In genomic region chr13:51930301-51930747, GRCm38 (mm10) we compare ENCODE assay signal across 8 mouse cellular contexts.
A peak's percentile ranks its signal among the peaks of the same experiment; 100 is the strongest.
DNase-seq lines count a peak whose midpoint lies in the region; ATAC-seq and TF ChIP-seq lines count a peak whose summit lies in the region.

No protein-coding gene starts in this region.

- 29% methylated on average over 6 of the region's 6 CpGs for WGBS in embryonic facial prominence, embryonic 13.5 days
- WGBS in embryonic facial prominence, embryonic 10.5 days: 50% methylated on average over 6 of the region's 6 CpGs
- WGBS in neural tube, embryonic 11.5 days: 44% methylated on average over 6 of the region's 6 CpGs

- peak overlapping the region; percentile 5; the same call in 1 of the 2 replicates for H3K27ac ChIP-seq in embryonic facial prominence, embryonic 13.5 days
- no peak overlapping the region for H3K27ac ChIP-seq in embryonic facial prominence, embryonic 10.5 days (replicated peaks)
- no peak overlapping the region for H3K27ac ChIP-seq in neural tube, embryonic 11.5 days (ENCODE audit: low read depth, low read length)
- peak overlapping the region; percentile 39; the same call in 1 of the 2 replicates for H3K27ac ChIP-seq in layer of hippocampus, adult 2 months

- no peak for TF ChIP-seq CTCF in layer of hippocampus, adult 2 months (conservative IDR thresholded peaks at IDR 0.05)

- no peak for DNase-seq in embryonic facial prominence, embryonic 10.5 days (ENCODE audit: low spot score)
- peak; percentile 38 for DNase-seq in neural tube, embryonic 11.5 days (ENCODE audit: low spot score)
- DNase-seq in neural tube, embryonic 10.5 days (ENCODE audit: extremely low spot score, low spot score): no peak
- peak; percentile 81 for DNase-seq in gastrocnemius, adult 18-20 months (ENCODE audit: low spot score)
- peak in 1 of 2 experiments; percentile 19 for DNase-seq in layer of hippocampus, adult 2 months (ENCODE audit: low spot score in 2 of 2)
- DNase-seq in embryo, embryonic 10 days (ENCODE audit: low spot score): no peak

- no peak overlapping the region for H3K4me3 ChIP-seq in embryonic facial prominence, embryonic 13.5 days
- H3K4me3 ChIP-seq in embryonic facial prominence, embryonic 10.5 days: no peak overlapping the region
- no peak overlapping the region for H3K4me3 ChIP-seq in neural tube, embryonic 11.5 days (ENCODE audit: low read depth, low read length)
- no peak overlapping the region for H3K4me3 ChIP-seq in layer of hippocampus, adult 2 months

- no peaks in the 10 kb centered on the region for H3K9me3 ChIP-seq in embryonic facial prominence, embryonic 13.5 days
- no peaks in the 10 kb centered on the region for H3K9me3 ChIP-seq in embryonic facial prominence, embryonic 10.5 days
- no peaks in the 10 kb centered on the region for H3K9me3 ChIP-seq in neural tube, embryonic 11.5 days (ENCODE audit: control insufficient read depth, low read length)

- H3K36me3 ChIP-seq in embryonic facial prominence, embryonic 13.5 days: no peaks in the 10 kb centered on the region
- no peaks in the 10 kb centered on the region for H3K36me3 ChIP-seq in embryonic facial prominence, embryonic 10.5 days (replicated peaks)
- no peaks in the 10 kb centered on the region for H3K36me3 ChIP-seq in neural tube, embryonic 11.5 days (ENCODE audit: control insufficient read depth, insufficient read depth, low read length)

- H3K27me3 ChIP-seq in embryonic facial prominence, embryonic 13.5 days: no peaks in the 10 kb centered on the region; the same call in 1 of the 2 replicates
- peaks cover 64% of the 10 kb centered on the region for H3K27me3 ChIP-seq in embryonic facial prominence, embryonic 10.5 days (replicated peaks; ENCODE audit: low read depth, poor library complexity, severe bottlenecking)
- H3K27me3 ChIP-seq in neural tube, embryonic 11.5 days (ENCODE audit: control insufficient read depth, insufficient read depth, low read length): no peaks in the 10 kb centered on the region; the same call in 1 of the 2 replicates

- no peak overlapping the region for H3K4me2 ChIP-seq in embryonic facial prominence, embryonic 13.5 days
- no peak overlapping the region for H3K4me2 ChIP-seq in neural tube, embryonic 11.5 days (ENCODE audit: low read depth)

- peaks cover 12% of the 10 kb centered on the region for H3K4me1 ChIP-seq in embryonic facial prominence, embryonic 13.5 days
- H3K4me1 ChIP-seq in embryonic facial prominence, embryonic 10.5 days: peaks cover 16% of the 10 kb centered on the region
- peaks cover 3% of the 10 kb centered on the region; the same call in 1 of the 2 replicates for H3K4me1 ChIP-seq in neural tube, embryonic 11.5 days (ENCODE audit: control insufficient read depth, insufficient read depth, low read length)

- H3K9ac ChIP-seq in embryonic facial prominence, embryonic 13.5 days: no peak overlapping the region
- no peak overlapping the region for H3K9ac ChIP-seq in neural tube, embryonic 11.5 days (ENCODE audit: low read length)

- no peak for ATAC-seq in embryonic facial prominence, embryonic 13.5 days (ENCODE audit: insufficient number of reproducible peaks, insufficient read depth, low FRiP score, low TSS enrichment, low read depth)
- ATAC-seq in neural tube, embryonic 11.5 days (ENCODE audit: insufficient read depth, low FRiP score, low TSS enrichment): peak; percentile 48
- ATAC-seq in granulocyte monocyte progenitor cell, adult 5-6 weeks (replicated peaks; ENCODE audit: poor library complexity, severe bottlenecking): no peak

Comparison
In these comparisons a context has a peak if more than half of its experiments do, and no peak if none do; other contexts are left out.
1. H3K27ac ChIP-seq: peak in embryonic facial prominence, embryonic 13.5 days (single experiment) and layer of hippocampus, adult 2 months (single experiment); none in embryonic facial prominence, embryonic 10.5 days (single experiment) and neural tube, embryonic 11.5 days (single experiment).
2. DNase-seq: peak in neural tube, embryonic 11.5 days (single experiment) and gastrocnemius, adult 18-20 months (single experiment); none in embryonic facial prominence, embryonic 10.5 days (single experiment), neural tube, embryonic 10.5 days (single experiment) and embryo, embryonic 10 days (single experiment).